Mouse (Mus musculus) midbrain, embryonic 11.5 days (tissue): ENCODE data around the gene Unc5a. TPM values are rescaled to one million over a fixed set of nuclear protein-coding genes. Genes with fewer than 3 reads are reported as not detected.

Experiments
- ATAC-seq: fragments of 200-750 bp; cut with Nextera tagmentation; 2 replicates; pipeline ENCODE4 v1.8.0; 2017; ENCODE audit warnings: moderate TSS enrichment, moderate library complexity; ENCODE audit not compliant: low FRiP score
- DNase-seq: peaks from one replicate; pipeline ENCODE4 v3.0.0; 2015; ENCODE audit warnings: low spot score; ENCODE audit errors: missing footprints
- H3K27ac ChIP-seq: fragments of 300-500 bp; sonication (generic); 2 replicates; pipeline ENCODE4 v1.5.1; 2014; ENCODE audit warnings: low read depth, low read length
- H3K27me3 ChIP-seq: fragments of 300-500 bp; sonication (generic); 2 replicates; pipeline ENCODE4 v1.6.1; 2014; ENCODE audit warnings: mild to moderate bottlenecking, low read length, moderate library complexity, mixed read lengths; ENCODE audit not compliant: control insufficient read depth, insufficient read depth
- H3K36me3 ChIP-seq: fragments of 300-500 bp; sonication (generic); 2 replicates; pipeline ENCODE4 v1.6.1; 2014; ENCODE audit warnings: mild to moderate bottlenecking, low read length, moderate library complexity, mixed read lengths; ENCODE audit not compliant: control insufficient read depth, insufficient read depth
- H3K4me1 ChIP-seq: fragments of 300-500 bp; sonication (generic); 2 replicates; pipeline ENCODE4 v1.6.1; 2014; ENCODE audit warnings: low read length; ENCODE audit not compliant: control insufficient read depth, insufficient read depth
- H3K4me2 ChIP-seq: fragments of 300-500 bp; sonication (generic); 2 replicates; pipeline ENCODE4 v1.6.1; 2014; ENCODE audit warnings: mild to moderate bottlenecking, moderate library complexity
- H3K4me3 ChIP-seq: fragments of 300-500 bp; sonication (generic); 2 replicates; pipeline ENCODE4 v1.5.1; 2014; ENCODE audit warnings: low read depth, low read length
- H3K9ac ChIP-seq: fragments of 300-500 bp; sonication (generic); 2 replicates; pipeline ENCODE4 v1.6.1; 2014; ENCODE audit warnings: low read length
- H3K9me3 ChIP-seq: fragments of 300-500 bp; sonication (generic); 2 replicates; pipeline ENCODE4 v1.6.1; 2016; ENCODE audit warnings: low read length; ENCODE audit not compliant: control insufficient read depth
- WGBS: fragments of 180-500 bp; shearing (Covaris S2); extraction: QIAGEN DNeasy Blood & Tissue Kit; methylation state at CpG from one replicate; pipeline ENCODE4 v1.1.7; 2014; 5-methylcytosine and 5-hydroxymethylcytosine counted together
- polyA plus RNA-seq: library from polyadenylated mRNA; unstranded; fragments of >200 nt; fragmentation: Nextera tagmentation; extraction: Ambion mirVana; gene quantifications from 2 replicates; pipeline ENCODE4 v1.2.1, GENCODE M21; 2014

Gene Unc5a
- 2.2 and 2.9 TPM in 2 replicates for polyA plus RNA-seq

- H3K9me3 ChIP-seq, result no peaks in the 10 kb centered on the region
- H3K4me1 ChIP-seq, result peaks cover 14% of the 10 kb centered on the region
- H3K27me3 ChIP-seq, result peaks cover 82% of the 10 kb centered on the region
- H3K27ac ChIP-seq, result 0 out of 2 replicates have a peak within 1 kb of the TSS, but pooled peaks have one; percentile 30
- peak within 1 kb of the TSS; percentile 64 for H3K9ac ChIP-seq
- H3K36me3 ChIP-seq, result no peaks in the 10 kb centered on the region
- ATAC-seq, result peak; percentile 84
- H3K4me2 ChIP-seq, result peak within 1 kb of the TSS; percentile 94
- under 1% methylated on average over 64 of the region's 91 CpGs for WGBS
- peak within 1 kb of the TSS; percentile 60 for H3K4me3 ChIP-seq
- DNase-seq, result peak; percentile 98
Measured at GRCm38 (mm10) chr13:54948531-54949493, at the start of gene Unc5a. TSS of gene Unc5a (plus strand) at chr13:54949411.

GRCm38 (mm10) chr13:54912053-54912452 is 37.2 kb upstream of the Unc5a start:
- Histone ChIP-seq H3K36me3 (no peaks in the 10 kb centered on the region), H3K4me2 (peak overlapping the region; percentile 10), H3K9me3 (no peaks in the 10 kb centered on the region), H3K27ac (no peak overlapping the region), H3K27me3 (peaks cover 15% of the 10 kb centered on the region), H3K4me3 (no peak overlapping the region), H3K4me1 (no peaks in the 10 kb centered on the region), H3K9ac (no peak overlapping the region)
- ATAC-seq, result 0 out of 2 replicates have a peak, but pooled peaks have one; percentile 30
- WGBS, result 4% methylated on average over 17 of the region's 17 CpGs
- peak; percentile 83 for DNase-seq

- no peak for ATAC-seq
- H3K4me1 ChIP-seq, result no peaks in the 10 kb centered on the region
- H3K4me2 ChIP-seq, result no peak overlapping the region
- H3K27ac ChIP-seq, result no peak overlapping the region
- no peak overlapping the region for H3K4me3 ChIP-seq
- H3K27me3 ChIP-seq, result peaks cover 15% of the 10 kb centered on the region
- no peaks in the 10 kb centered on the region for H3K36me3 ChIP-seq
- 17% methylated on average over 16 of the region's 16 CpGs for WGBS
- peak; percentile 83 for DNase-seq
- no peaks in the 10 kb centered on the region for H3K9me3 ChIP-seq
- H3K9ac ChIP-seq, result no peak overlapping the region
Measured at GRCm38 (mm10) chr13:54912894-54913621, 36.2 kb upstream of the Unc5a start.

GRCm38 (mm10) chr13:54916644-54917043 is 32.6 kb upstream of the Unc5a start:
- no peaks in the 10 kb centered on the region for H3K9me3 ChIP-seq
- H3K27me3 ChIP-seq, result peaks cover 12% of the 10 kb centered on the region
- H3K4me1 ChIP-seq, result no peaks in the 10 kb centered on the region
- no peak overlapping the region for H3K9ac ChIP-seq
- no peaks in the 10 kb centered on the region for H3K36me3 ChIP-seq
- DNase-seq, result no peak
- H3K27ac ChIP-seq, result no peak overlapping the region
- ATAC-seq, result no peak
- 73% methylated on average over 5 of the region's 5 CpGs for WGBS
- no peak overlapping the region for H3K4me3 ChIP-seq
- H3K4me2 ChIP-seq, result no peak overlapping the region

GRCm38 (mm10) chr13:54918910-54919309 is 30.3 kb upstream of the Unc5a start:
- no peak overlapping the region for H3K9ac ChIP-seq
- WGBS, result 87% methylated on average over 8 of the region's 8 CpGs
- no peaks in the 10 kb centered on the region for H3K4me1 ChIP-seq
- H3K9me3 ChIP-seq, result no peaks in the 10 kb centered on the region
- no peak overlapping the region for H3K4me3 ChIP-seq
- DNase-seq (no peak), ATAC-seq (no peak)
- H3K36me3 ChIP-seq, result no peaks in the 10 kb centered on the region
- no peak overlapping the region for H3K4me2 ChIP-seq
- no peaks in the 10 kb centered on the region for H3K27me3 ChIP-seq
- H3K27ac ChIP-seq, result no peak overlapping the region

- WGBS, result 33% methylated on average over 5 of the region's 5 CpGs
- ATAC-seq, result no peak
Measured at GRCm38 (mm10) chr13:54919666-54920065, 29.5 kb upstream of the Unc5a start.

GRCm38 (mm10) chr13:54921700-54922099 is 27.5 kb upstream of the Unc5a start:
- Histone ChIP-seq H3K9ac (no peak overlapping the region), H3K4me3 (no peak overlapping the region), H3K27me3 (no peaks in the 10 kb centered on the region), H3K4me2 (no peak overlapping the region), H3K4me1 (no peaks in the 10 kb centered on the region), H3K36me3 (no peaks in the 10 kb centered on the region), H3K9me3 (no peaks in the 10 kb centered on the region), H3K27ac (no peak overlapping the region)
- no peak for ATAC-seq
- no peak for DNase-seq
- 87% methylated on average over 9 of the region's 9 CpGs for WGBS

More at GRCm38 (mm10) chr13:54919666-54920065, 29.5 kb upstream of the Unc5a start:
- no peak overlapping the region for H3K27ac ChIP-seq
- no peak overlapping the region for H3K4me2 ChIP-seq
- no peak overlapping the region for H3K9ac ChIP-seq
- H3K27me3 ChIP-seq, result no peaks in the 10 kb centered on the region
- H3K9me3 ChIP-seq, result no peaks in the 10 kb centered on the region
- no peak for DNase-seq
- no peak overlapping the region for H3K4me3 ChIP-seq
- no peaks in the 10 kb centered on the region for H3K36me3 ChIP-seq
- no peaks in the 10 kb centered on the region for H3K4me1 ChIP-seq

- WGBS, result 94% methylated on average over 2 of the region's 2 CpGs
- Histone ChIP-seq H3K4me1 (no peaks in the 10 kb centered on the region), H3K36me3 (no peaks in the 10 kb centered on the region), H3K9me3 (no peaks in the 10 kb centered on the region), H3K4me2 (no peak overlapping the region), H3K9ac (no peak overlapping the region), H3K27me3 (no peaks in the 10 kb centered on the region), H3K27ac (no peak overlapping the region), H3K4me3 (no peak overlapping the region)
- DNase-seq, result no peak
- ATAC-seq, result no peak
Measured at GRCm38 (mm10) chr13:54923705-54924104, 25.5 kb upstream of the Unc5a start.

GRCm38 (mm10) chr13:54925466-54925865 is 23.7 kb upstream of the Unc5a start:
- no peaks in the 10 kb centered on the region for H3K4me1 ChIP-seq
- no peaks in the 10 kb centered on the region for H3K27me3 ChIP-seq
- H3K4me2 ChIP-seq, result no peak overlapping the region
- H3K27ac ChIP-seq, result no peak overlapping the region
- ATAC-seq (no peak), DNase-seq (no peak)
- H3K9me3 ChIP-seq, result no peaks in the 10 kb centered on the region
- no peak overlapping the region for H3K4me3 ChIP-seq
- H3K9ac ChIP-seq, result no peak overlapping the region
- 76% methylated on average over 8 of the region's 8 CpGs for WGBS
- H3K36me3 ChIP-seq, result no peaks in the 10 kb centered on the region
